Mouse (Mus musculus): ENCODE results near the gene Acat3.

DNA sequence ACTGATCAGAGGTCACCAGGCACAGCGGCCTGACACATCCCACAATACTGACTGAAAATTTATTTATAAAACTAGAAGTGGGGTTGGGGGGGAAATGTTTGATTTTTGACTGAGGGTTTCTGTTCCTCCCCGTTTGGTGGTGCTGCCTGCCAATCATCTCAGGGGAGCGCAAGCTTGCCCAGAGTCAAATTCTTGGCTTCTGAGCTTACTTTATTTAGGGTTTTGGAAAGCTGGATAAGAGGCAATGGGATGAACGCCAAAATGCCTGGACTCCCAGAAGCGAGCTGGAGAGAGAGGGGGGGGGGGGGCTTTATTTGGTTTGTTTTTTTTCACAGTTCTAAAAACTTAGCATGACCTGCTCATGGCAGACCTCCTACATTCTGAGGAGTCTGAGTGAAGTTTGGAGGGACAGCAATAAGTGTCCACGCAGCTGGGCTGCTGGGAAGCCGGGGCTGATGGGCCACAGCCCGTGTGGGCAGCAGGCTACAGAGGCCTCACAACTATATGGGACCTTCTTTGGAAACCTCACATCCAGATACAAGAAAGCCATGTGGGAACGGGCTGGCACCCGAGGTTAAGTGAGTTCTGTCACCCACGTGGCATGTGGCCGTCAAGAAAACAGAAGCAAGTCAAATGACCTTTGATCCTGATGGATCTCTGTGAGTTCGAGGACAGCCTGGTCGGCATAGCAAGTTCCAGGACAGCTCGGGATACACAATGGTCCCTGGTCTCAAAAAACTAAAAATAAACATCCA, 53.2 kb downstream of the Acat3 start:
- TF ChIP-seq POLR2A (IDR thresholded peaks at IDR 0.05; ENCODE audit: insufficient read depth, low read depth, low read length) (no peak), CTCF (IDR thresholded peaks at IDR 0.05; ENCODE audit: insufficient read depth, low read depth, low read length) (no peak)
